Mouse (Mus musculus) megakaryocyte, embryonic 14.5 days (primary cell): ENCODE measurements around the gene Sfxn3.

ENCODE experiments used
- FLI1 ChIP-seq: IDR thresholded peaks from 2 replicates; pipeline ENCODE4 v1.6.1; 2012; ENCODE audit warnings: low read length, inconsistent platforms, mixed read lengths
- GATA1 ChIP-seq: IDR thresholded peaks from 3 replicates; pipeline ENCODE4 v1.6.1; 2012; ENCODE audit warnings: mixed read lengths, low read length, inconsistent platforms, borderline replicate concordance

GRCm38 (mm10) chr19:45028746-45029145 is 18.6 kb upstream of the Sfxn3 start:
- TF ChIP-seq GATA1 (no peak), FLI1 (no peak)
